Mouse (Mus musculus): ENCODE data around the gene Caskin1.

The Caskin1 gene

GRCm38 (mm10) chr17:24472512-24472911 is 15.9 kb upstream of the Caskin1 start:
- peak; percentile 90 for DNase-seq

GRCm38 (mm10) chr17:24473612-24474275 is 14.7 kb upstream of the Caskin1 start, which contains the start of gene Bricd5:
Gene Bricd5 (plus strand): TSS chr17:24473884.
- no peak for DNase-seq

- DNase-seq, result no peak
Measured at GRCm38 (mm10) chr17:24474557-24474956, 13.8 kb upstream of the Caskin1 start.

- DNase-seq, result no peak
Measured at GRCm38 (mm10) chr17:24475586-24475985, 12.8 kb upstream of the Caskin1 start.

GRCm38 (mm10) chr17:24476022-24476776 is 12.2 kb upstream of the Caskin1 start:
- no peak for DNase-seq

GRCm38 (mm10) chr17:24477053-24477984 is 11.1 kb upstream of the Caskin1 start:
- DNase-seq, result no peak

GRCm38 (mm10) chr17:24477985-24478600 is 10.3 kb upstream of the Caskin1 start:
- peak; percentile 33 for DNase-seq

GRCm38 (mm10) chr17:24478663-24479380 is 9.6 kb upstream of the Caskin1 start, which contains the start of gene Mlst8:
Gene Mlst8 (minus strand): TSS chr17:24479078.
- peak; percentile 97 for DNase-seq

GRCm38 (mm10) chr17:24479431-24479830 is 9.0 kb upstream of the Caskin1 start:
- no peak for DNase-seq

GRCm38 (mm10) chr17:24480201-24480826 is 8.1 kb upstream of the Caskin1 start:
- DNase-seq, result no peak

GRCm38 (mm10) chr17:24481027-24481815 is 7.2 kb upstream of the Caskin1 start:
- no peak for DNase-seq

GRCm38 (mm10) chr17:24483495-24483894 is 4.9 kb upstream of the Caskin1 start:
- no peak for DNase-seq

GRCm38 (mm10) chr17:24485090-24485860 is 3.1 kb upstream of the Caskin1 start:
- no peak for DNase-seq

- DNase-seq, result peak; percentile 49
Measured at GRCm38 (mm10) chr17:24488662-24489264, 362 bp downstream of the Caskin1 start.

GRCm38 (mm10) chr17:24489265-24490030 is 1.0 kb downstream of the Caskin1 start:
- DNase-seq, result no peak

GRCm38 (mm10) chr17:24490399-24490798 is 2.0 kb downstream of the Caskin1 start:
- DNase-seq, result no peak

GRCm38 (mm10) chr17:24494627-24495335 is 6.4 kb downstream of the Caskin1 start:
- DNase-seq, result peak; percentile 59

GRCm38 (mm10) chr17:24495443-24495842 is 7.0 kb downstream of the Caskin1 start:
- no peak for DNase-seq
